Mouse (Mus musculus) myocyte (in vitro differentiated cells): ENCODE results near the gene Prim2. TPM values are rescaled to one million over a fixed set of nuclear protein-coding genes. Genes with fewer than 3 reads are reported as not detected.
"Not testable (repeated sequence)": the region's sequence is repeated elsewhere in the genome, so short reads cannot be mapped to it uniquely, and the experiment has no call there.

ENCODE experiments used
- H3K27me3 ChIP-seq: one replicate; pipeline ENCODE4 v1.6.1; 2011; ENCODE audit not compliant: control insufficient read depth, insufficient read depth, insufficient read length
- H3K36me3 ChIP-seq: one replicate; pipeline ENCODE4 v1.6.1; 2011; ENCODE audit not compliant: control insufficient read depth, insufficient read depth
- H3K4me2 ChIP-seq: one replicate; pipeline ENCODE4 v1.6.1; 2011; ENCODE audit warnings: low read depth, control low read depth
- H3K4me3 ChIP-seq: one replicate; pipeline ENCODE4 v1.5.1; 2011; ENCODE audit warnings: mild to moderate bottlenecking, control low read depth, moderate library complexity
- H3K79me2 ChIP-seq: one replicate; pipeline ENCODE4 v1.6.1; 2011; ENCODE audit not compliant: control insufficient read depth, insufficient read depth
- H3ac ChIP-seq: one replicate; pipeline ENCODE4 v1.6.1; 2011; ENCODE audit not compliant: control insufficient read depth, insufficient read length
- CEBPB ChIP-seq: IDR thresholded peaks from 2 replicates; pipeline ENCODE4 v1.6.1; 2011; ENCODE audit warnings: mild to moderate bottlenecking, moderate library complexity; ENCODE audit not compliant: poor library complexity, insufficient read depth, severe bottlenecking
- E2F4 ChIP-seq: IDR thresholded peaks from one replicate; pipeline ENCODE4 v1.6.1; 2011; ENCODE audit warnings: mild to moderate bottlenecking, control low read depth, moderate library complexity; ENCODE audit not compliant: insufficient read depth
- MAX ChIP-seq: IDR thresholded peaks from one replicate; pipeline ENCODE4 v1.6.1; 2011; ENCODE audit warnings: low read depth, mild to moderate bottlenecking, control low read depth
- MYOD1 ChIP-seq, 3 experiments: IDR thresholded peaks; one replicate each; pipeline ENCODE4 v1.6.1; 2011; ENCODE audit warnings: control low read depth in 2 of 3, low read depth in 2 of 3, mild to moderate bottlenecking in 2 of 3, moderate library complexity in 1 of 3; ENCODE audit not compliant: insufficient read length in 2 of 3, control insufficient read depth in 1 of 3
- MYOG ChIP-seq, 3 experiments: IDR thresholded peaks; one replicate each; pipeline ENCODE4 v1.6.1; 2011; ENCODE audit warnings: control low read depth in 2 of 3, low read depth in 2 of 3, mild to moderate bottlenecking in 2 of 3; ENCODE audit not compliant: insufficient read length in 2 of 3, control insufficient read depth in 1 of 3, insufficient read depth in 1 of 3
- POLR2A ChIP-seq: IDR thresholded peaks from one replicate; pipeline ENCODE4 v1.6.1; 2011; ENCODE audit warnings: low read depth, mild to moderate bottlenecking, control low read depth, moderate library complexity; ENCODE audit not compliant: insufficient read length
- POLR2AphosphoS2 ChIP-seq: IDR thresholded peaks from one replicate; pipeline ENCODE4 v1.6.1; 2011; ENCODE audit warnings: low read depth, control low read depth; ENCODE audit not compliant: insufficient read length
- REST ChIP-seq: IDR thresholded peaks from one replicate; pipeline ENCODE4 v1.6.1; 2011; ENCODE audit warnings: mild to moderate bottlenecking, control low read depth, moderate library complexity; ENCODE audit not compliant: insufficient read depth, insufficient read length
- SRF ChIP-seq: IDR thresholded peaks from one replicate; pipeline ENCODE4 v1.6.1; 2011; ENCODE audit warnings: low read depth; ENCODE audit not compliant: control insufficient read depth, insufficient read length
- TCF12 ChIP-seq: IDR thresholded peaks from one replicate; pipeline ENCODE4 v1.6.1; 2011; ENCODE audit warnings: mild to moderate bottlenecking, control low read depth; ENCODE audit not compliant: poor library complexity, insufficient read depth, severe bottlenecking
- TCF3 ChIP-seq: IDR thresholded peaks from one replicate; pipeline ENCODE4 v1.6.1; 2011; ENCODE audit warnings: low read depth, control low read depth; ENCODE audit not compliant: insufficient read length
- USF1 ChIP-seq: IDR thresholded peaks from one replicate; pipeline ENCODE4 v1.6.1; 2011; ENCODE audit warnings: low read depth, mild to moderate bottlenecking, control low read depth, moderate library complexity
- polyA plus RNA-seq: library from polyadenylated mRNA; unstranded; fragments of >200 nt; fragmentation: generic; extraction: Trizol; gene quantifications from one replicate; pipeline ENCODE4 v1.2.1, GENCODE M21; 2012; ENCODE audit warnings: missing spikeins

Gene Prim2
- polyA plus RNA-seq, 1 experiment: 8.2 TPM

DNA sequence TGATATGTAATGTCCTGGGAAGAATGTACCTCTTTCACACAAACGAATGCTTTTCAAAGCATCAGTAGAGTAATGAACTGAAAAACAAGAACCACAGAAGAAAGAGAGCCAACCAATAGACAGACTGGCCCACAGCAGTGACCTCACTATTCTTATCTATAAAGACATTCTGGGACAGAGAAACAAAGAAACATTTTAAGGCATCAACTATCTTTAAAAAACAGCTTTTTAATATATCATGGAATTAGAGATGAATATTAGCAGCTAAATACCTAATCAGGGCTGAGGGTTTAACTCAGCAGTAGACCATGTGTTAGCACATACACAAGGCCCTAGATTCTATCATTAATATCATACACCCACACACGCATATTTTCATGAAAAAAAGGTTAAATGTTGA lies 42.5 kb downstream of the Prim2 start:
- H3K4me3 ChIP-seq: no peak overlapping the region
- H3K36me3 ChIP-seq: peaks cover 13% of the 10 kb centered on the region
- H3K27me3 ChIP-seq: no peaks in the 10 kb centered on the region
- H3K4me2 ChIP-seq: no peak overlapping the region
- H3K79me2 ChIP-seq: no peaks in the 10 kb centered on the region
- no peak for TF ChIP-seq REST
- H3ac ChIP-seq: no peak overlapping the region

DNA sequence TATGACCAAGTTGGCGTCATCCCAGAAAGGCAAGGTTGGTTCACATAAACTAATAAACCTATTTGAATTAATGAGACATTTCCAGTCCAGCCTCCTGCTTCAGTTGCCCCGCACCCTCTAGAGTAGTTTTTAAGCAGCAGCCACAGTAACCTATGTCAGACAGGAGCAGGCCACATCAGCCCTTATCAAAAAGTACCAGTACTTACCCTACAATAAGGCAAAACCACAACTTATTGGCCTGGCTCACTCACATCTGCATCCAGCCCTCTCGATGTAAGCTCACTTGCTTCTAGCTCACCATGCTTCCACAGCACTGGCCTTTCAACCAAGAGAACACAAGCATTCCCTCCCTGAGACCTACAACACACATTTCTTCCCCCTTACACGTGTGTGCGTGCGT lies 44.7 kb downstream of the Prim2 start:
- H3K79me2 ChIP-seq: no peaks in the 10 kb centered on the region
- H3K4me2 ChIP-seq: no peak overlapping the region
- no peak for TF ChIP-seq REST
- TF ChIP-seq MYOG (IDR thresholded peaks at IDR 0.05; ENCODE audit: control insufficient read depth in 1 of 3, insufficient read depth in 1 of 3, insufficient read length in 2 of 3, low read depth in 2 of 3): no peak
- no peak for TF ChIP-seq MAX
- no peak for TF ChIP-seq E2F4
- TF ChIP-seq POLR2AphosphoS2: no peak
- TF ChIP-seq TCF12: no peak
- no peak for TF ChIP-seq POLR2A
- TF ChIP-seq MYOD1 (IDR thresholded peaks at IDR 0.05; ENCODE audit: control insufficient read depth in 1 of 3, insufficient read length in 2 of 3, low read depth in 2 of 3): no peak
- TF ChIP-seq SRF: no peak
- no peak for TF ChIP-seq USF1
- TF ChIP-seq CEBPB: no peak
- TF ChIP-seq TCF3: no peak
- H3K27me3 ChIP-seq: no peaks in the 10 kb centered on the region
- no peak overlapping the region for H3ac ChIP-seq
- peaks cover 13% of the 10 kb centered on the region for H3K36me3 ChIP-seq
- H3K4me3 ChIP-seq: no peak overlapping the region

DNA sequence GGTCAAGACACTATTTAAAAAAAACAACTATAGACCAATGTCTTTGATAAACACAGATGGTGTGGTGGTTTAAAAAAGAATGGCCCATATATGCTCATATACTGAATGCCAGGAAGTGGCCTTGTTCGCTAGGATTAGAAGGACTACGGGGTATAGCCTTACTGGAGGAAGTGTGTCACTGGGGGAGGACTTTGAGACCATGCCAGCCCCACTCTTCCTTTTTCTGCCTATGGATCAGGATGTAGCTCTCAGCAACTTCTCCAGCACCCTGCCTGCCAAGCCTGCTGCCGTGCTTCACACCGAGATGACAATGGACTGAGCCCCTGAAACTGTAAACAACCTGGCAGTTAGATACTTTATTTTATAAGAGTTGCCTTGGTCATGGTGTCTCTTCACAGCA lies 45.2 kb downstream of the Prim2 start:
- Histone ChIP-seq H3K79me2 (no peaks in the 10 kb centered on the region), H3K27me3 (no peaks in the 10 kb centered on the region), H3K4me2 (no peak overlapping the region), H3K36me3 (peaks cover 13% of the 10 kb centered on the region), H3K4me3 (no peak overlapping the region), H3ac (no peak overlapping the region)
- TF ChIP-seq SRF (no peak), MAX (no peak)

DNA sequence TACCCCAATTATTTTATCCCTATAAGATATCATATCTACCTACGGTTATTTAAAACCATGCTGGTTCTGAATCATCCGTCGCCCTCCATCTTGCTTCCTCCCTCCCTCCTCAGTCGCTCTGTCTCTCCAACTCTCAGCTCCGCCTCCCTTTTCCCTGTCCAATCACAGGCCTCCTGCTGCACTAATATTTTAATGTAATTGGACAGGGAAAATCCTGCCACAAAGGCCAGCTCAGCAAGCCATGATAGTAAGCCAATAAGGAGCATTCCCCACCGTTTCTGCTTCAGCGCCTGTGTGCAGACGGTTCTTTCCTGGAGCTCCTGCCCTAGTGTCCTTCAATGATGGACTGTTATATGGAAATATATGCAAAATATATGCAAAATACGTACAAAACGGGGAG lies 47.8 kb downstream of the Prim2 start:
- TF ChIP-seq POLR2AphosphoS2 (no peak), E2F4 (no peak), USF1 (no peak), POLR2A (no peak), TCF3 (no peak), MYOG (IDR thresholded peaks at IDR 0.05; ENCODE audit: control insufficient read depth in 1 of 3, insufficient read depth in 1 of 3, insufficient read length in 2 of 3, low read depth in 2 of 3) (no peak), SRF (no peak), TCF12 (no peak), REST (no peak)
- Histone ChIP-seq H3K4me2 (no peak overlapping the region), H3K27me3 (no peaks in the 10 kb centered on the region), H3ac (no peak overlapping the region), H3K36me3 (peaks cover 8% of the 10 kb centered on the region), H3K4me3 (no peak overlapping the region), H3K79me2 (no peaks in the 10 kb centered on the region)

DNA sequence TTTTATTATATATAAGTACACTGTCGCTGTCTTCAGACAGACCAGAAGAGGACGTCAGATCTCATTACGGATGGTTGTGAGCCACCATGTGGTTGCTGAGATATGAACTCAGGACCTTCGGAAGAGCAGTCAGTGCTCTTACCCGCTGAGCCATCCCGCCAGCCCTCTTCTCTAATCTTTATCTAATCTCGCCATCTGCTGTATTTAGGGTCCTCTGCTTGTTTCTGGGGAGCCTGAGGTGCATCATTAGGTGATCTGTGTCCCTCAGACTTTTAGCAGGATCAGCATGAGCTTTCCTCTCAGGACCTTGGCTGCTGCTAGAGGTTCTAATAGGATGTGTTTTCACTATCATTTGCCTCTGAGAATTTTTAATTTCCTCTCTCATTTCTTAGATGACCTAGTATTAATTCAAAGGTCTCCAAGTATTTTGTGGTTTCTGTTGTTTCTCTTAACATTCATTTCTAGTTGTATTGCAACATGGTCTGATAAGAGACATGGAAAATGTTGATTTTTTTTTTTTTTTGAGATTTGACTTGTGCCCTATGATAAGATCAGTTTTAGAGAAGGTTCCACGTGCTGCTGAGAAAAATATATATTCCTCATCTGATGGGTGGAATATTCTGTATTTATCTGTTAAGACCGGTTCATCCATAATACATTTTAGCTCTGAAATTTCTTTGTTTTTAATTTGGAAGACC lies 49.4 kb downstream of the Prim2 start:
- H3K4me2 ChIP-seq: no peak overlapping the region
- H3ac ChIP-seq: no peak overlapping the region
- no peaks in the 10 kb centered on the region for H3K27me3 ChIP-seq
- TF ChIP-seq SRF (no peak), E2F4 (no peak), MAX (no peak), USF1 (no peak), TCF12 (no peak), POLR2AphosphoS2 (no peak), MYOG (IDR thresholded peaks at IDR 0.05; ENCODE audit: control insufficient read depth in 1 of 3, insufficient read depth in 1 of 3, insufficient read length in 2 of 3, low read depth in 2 of 3) (no peak), POLR2A (no peak), MYOD1 (IDR thresholded peaks at IDR 0.05; ENCODE audit: control insufficient read depth in 1 of 3, insufficient read length in 2 of 3, low read depth in 2 of 3) (no peak), REST (no peak), CEBPB (no peak), TCF3 (no peak)
- H3K4me3 ChIP-seq: no peak overlapping the region
- no peaks in the 10 kb centered on the region for H3K36me3 ChIP-seq
- no peaks in the 10 kb centered on the region for H3K79me2 ChIP-seq

DNA sequence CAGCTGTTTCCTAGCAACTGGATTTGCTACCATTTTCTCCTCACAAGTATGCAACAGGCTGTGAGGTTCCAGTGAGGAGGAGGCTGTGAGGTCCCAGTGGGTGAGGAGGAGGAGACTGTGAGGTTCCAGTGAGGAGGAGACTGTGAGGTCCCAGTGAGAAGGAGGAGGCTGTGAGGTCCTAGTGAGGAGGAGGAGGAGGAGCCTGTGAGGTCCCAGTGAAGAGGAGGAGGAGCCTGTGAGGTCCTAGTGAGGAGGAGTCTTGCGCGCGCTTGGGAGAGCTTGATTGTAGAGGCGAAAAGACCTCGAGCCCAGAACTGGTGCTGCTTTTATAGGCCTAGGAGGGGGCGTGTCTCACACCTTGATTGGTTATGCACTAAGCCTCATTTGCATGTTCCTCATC lies 53.0 kb downstream of the Prim2 start:
- H3K4me2 ChIP-seq: not testable (repeated sequence)

More for the DNA sequence above, 53.0 kb downstream of the Prim2 start:
- H3K79me2 ChIP-seq, H3ac ChIP-seq, H3K36me3 ChIP-seq, H3K4me3 ChIP-seq, H3K27me3 ChIP-seq: not testable (repeated sequence)
